Mouse (Mus musculus) CD4-positive, CD25-positive, alpha-beta regulatory T cell, adult 4 months (primary cell): ENCODE measurements around the gene Mical2. TPM values are rescaled to one million over a fixed set of nuclear protein-coding genes. Genes with fewer than 3 reads are reported as not detected.

ENCODE experiments used
- ATAC-seq: one replicate; pipeline ENCODE4 v1.8.0; 2017
- polyA plus RNA-seq, 2 experiments: library from polyadenylated mRNA; unstranded; fragments of 100-300 nt; shearing (Covaris generic); gene quantifications; one replicate each; pipeline ENCODE4 v1.2.1; 2017

The Mical2 gene
- polyA plus RNA-seq, 2 experiments from 2014 or later, result 2.1 to 2.4 TPM

DNA sequence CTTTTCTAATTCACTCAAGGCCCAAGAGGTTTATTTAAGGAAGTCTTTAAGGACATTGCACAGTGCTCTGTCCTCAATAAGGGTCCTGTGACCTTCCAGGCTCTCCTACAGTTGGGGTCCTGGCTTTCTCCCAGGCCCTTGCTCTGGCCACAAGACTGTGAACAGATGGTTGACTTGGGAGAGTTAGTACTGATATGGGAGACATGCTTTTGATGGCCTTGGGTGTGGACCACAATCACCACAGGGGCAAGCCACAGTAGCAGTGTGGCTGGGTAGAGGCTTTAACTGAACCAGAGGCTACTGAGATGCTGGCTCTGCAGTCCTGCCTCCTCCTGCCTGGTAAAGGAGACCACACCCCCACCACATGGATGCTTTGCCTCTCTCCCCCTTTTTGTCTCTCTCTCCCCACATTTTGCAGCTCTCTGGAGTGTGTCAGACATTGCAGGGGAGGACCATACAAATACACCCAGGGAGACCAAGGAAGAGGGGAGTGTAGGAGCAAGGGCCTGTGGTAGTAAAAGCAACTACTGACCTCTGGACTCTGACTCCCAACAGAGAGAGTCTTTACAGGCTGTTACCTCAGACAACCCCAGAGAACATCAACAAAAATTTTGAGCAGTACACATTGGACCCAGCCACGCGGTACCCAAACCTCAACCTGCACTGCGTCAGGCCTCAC, 94.5 kb downstream of the Mical2 start:
- ATAC-seq, result no peak

DNA sequence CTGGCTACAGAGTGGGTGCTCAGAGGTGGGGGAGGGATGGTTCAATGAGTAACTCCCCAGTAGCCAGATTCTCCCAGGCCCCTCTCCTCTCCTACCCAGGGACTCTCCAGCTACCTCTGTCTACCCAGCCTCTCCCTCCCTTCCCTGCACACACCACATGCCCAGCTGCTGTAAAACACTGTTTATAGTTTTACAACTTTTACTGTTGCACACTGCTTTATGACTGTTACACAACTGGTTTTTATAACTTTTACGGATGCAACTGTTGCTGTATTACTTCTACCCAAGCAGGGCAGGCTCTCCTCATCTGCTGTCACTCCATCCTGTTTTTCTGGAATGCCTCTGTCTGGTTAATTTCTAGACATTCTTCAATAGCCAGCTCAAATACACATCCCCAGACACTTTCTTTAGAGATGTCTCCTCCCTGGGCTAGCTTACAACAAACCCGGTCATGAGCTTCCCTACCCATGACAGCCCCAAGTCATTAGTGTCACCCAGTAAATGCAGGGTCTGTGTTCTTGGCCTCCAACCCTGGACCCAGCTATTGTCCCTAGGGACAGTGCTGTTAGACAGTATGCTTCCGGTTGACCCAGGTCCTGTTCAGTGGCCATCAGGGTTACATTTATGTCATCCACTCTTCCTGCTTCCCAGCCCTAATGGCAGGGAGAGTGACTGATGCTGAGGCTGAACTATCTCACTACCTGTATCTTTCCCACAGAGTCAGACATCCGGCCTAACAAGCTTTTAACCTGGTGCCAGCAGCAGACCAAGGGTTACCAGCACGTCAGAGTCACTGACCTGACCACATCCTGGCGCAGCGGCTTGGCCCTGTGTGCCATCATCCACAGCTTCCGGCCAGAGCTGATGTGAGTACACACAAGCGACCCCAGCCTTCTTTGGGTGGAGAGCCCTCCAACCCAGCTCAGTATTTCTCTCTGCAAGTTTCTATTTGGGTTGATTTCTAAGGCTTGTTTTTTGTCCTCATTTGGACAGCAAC, 96.4 kb downstream of the Mical2 start:
- peak; percentile 91 for ATAC-seq

DNA sequence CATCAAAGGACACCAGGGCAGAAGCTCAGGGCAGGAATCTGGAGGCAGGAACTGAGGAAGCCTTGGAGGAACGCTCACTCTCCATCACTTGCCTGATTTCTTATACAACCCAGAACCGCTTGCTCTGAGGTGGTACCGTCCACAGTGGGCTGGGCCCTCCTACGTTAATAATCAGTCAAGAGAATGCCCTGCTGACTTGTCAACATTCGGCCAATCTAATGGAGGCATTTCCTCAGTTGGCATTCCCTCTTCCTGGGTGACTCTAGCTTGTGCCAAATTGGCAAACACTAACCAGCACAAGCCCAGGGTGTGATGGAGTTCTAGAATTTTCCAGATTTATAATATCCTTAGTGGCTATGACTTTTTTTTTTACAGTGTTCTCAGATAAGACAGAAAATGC, 98.9 kb downstream of the Mical2 start:
- ATAC-seq, result no peak

DNA sequence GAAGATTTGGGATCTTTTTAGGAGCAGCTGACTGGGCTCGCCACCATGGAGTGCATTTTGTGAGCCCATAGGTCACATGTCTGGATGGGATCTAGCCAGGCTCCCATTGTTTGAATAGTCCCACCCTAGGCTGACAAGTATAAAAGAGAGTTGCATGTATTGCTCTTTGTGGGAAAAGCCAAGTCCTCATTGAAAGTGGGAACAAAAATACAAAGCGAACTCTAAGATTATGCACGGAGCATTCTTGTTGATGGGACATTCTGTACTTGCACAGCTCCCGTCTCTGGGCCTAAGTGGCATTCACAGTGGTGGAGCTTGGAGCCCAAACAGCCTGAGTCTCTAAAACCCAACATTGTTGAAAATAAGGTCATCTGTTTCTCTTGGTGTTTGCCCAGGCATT, 101.2 kb downstream of the Mical2 start:
- ATAC-seq, result no peak

DNA sequence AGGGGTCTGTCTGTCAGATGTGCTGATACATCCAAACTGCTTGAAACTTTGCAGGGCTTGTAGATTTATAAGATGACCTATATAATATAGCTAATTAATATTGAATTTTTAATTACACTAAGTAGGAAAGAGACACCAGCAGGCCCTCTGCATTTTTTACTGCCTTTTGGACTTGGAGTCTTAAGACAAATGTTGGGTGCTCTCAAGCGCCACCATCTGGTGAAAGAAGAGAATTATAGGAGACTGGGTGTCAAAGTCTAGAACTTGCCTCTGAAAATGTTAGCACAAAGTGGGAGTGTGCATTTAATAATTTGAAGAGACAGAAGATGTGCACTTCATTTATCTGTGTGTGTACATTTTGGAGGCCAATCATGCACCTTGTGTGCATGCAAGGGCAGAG, 103.3 kb downstream of the Mical2 start:
- peak; percentile 45 for ATAC-seq

DNA sequence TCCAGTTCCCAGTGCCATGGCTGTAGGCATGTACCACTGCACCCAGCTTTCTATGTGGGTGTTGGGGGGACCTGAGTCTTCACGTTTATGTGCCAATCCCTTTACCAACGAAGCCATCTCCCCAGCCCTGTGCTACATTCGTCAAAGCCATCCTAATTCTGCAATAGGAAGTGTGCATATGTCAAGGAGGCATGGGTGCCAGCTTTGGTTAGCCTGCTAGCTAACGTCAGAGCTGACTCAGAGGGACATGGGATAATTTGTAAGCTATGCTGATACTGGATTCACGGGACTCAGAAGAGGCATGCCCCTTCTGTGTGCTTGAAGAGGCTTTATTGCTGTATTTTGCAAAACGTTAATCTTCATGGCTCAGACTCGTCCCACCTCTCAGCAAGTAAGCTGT, 103.8 kb downstream of the Mical2 start:
- ATAC-seq, result no peak

DNA sequence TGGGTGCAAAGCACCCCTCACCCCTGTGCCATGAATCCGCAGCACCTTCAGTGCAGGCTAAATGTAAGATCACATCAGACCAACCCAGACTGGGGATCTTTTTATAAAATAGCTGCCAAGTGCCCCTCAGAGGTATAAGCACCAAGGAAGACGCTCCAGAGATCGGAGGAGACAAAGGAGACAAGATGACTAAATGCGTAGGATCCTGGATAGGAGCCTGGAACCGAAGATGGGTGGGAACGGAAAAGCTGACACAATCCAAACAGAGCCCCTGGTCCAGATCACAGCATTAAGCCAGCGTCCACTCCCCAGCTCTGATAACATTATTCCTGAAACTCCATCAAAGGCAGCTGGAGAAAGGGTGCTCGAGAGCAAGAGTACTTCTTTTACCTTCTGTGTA, 105.3 kb downstream of the Mical2 start:
- no peak for ATAC-seq

DNA sequence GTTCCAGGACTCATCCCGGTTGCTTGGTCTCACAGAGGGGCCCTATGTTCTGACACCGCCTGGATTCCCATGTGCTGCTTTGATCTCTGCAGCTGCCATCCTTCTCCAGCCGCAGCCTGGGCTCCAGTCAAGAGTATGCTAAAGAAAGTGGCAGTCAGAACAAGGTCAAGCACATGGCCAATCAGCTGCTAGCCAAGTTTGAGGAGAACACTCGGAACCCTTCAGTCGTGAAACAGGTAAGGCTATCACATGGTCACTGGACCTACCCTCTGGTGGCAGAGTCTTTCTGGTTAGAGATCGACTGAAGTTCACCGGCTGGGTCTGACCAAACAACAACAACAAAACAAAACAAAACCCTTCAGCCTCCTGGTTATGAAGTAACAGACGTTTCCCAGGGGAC, 106.1 kb downstream of the Mical2 start:
- ATAC-seq, result no peak

DNA sequence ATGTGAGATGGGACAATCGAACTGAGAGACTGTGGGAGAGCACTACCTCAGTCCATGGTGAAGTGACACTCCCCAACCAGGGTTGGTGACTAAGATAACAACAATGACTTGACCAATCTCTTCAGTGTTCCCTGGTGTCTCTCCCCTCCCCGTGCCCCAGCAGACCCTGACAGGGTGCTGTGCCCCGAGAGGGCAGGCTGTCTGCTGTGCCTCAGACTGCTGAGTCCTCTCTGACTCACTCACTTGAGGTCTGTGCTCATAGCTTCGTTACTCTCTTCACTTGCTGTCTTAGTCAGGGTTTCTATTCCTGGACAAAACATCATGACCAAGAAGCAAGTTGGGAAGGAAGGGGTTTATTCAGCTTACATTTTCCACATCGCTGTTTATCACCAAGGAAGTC, 106.8 kb downstream of the Mical2 start:
- ATAC-seq, result no peak

DNA sequence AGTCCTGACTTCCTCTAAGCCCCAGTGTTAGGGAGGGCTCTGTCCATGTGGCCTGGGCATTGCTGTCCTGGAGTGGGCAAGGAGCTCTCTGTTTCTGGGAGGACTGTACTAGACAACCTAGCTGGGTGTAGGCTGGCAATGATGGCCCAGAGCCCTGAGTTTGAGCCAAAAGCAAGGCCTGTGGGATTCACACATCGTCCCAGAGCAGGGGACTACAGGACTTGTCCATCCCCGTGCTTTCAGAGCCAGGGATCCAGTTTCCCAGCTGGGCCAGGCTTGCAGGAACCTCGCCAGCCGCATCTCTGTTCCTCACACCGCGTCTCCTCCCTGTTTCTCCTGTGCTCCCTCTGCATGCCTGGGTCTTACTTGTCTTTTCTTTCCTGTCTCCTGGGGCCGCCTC, 107.7 kb downstream of the Mical2 start:
- no peak for ATAC-seq

DNA sequence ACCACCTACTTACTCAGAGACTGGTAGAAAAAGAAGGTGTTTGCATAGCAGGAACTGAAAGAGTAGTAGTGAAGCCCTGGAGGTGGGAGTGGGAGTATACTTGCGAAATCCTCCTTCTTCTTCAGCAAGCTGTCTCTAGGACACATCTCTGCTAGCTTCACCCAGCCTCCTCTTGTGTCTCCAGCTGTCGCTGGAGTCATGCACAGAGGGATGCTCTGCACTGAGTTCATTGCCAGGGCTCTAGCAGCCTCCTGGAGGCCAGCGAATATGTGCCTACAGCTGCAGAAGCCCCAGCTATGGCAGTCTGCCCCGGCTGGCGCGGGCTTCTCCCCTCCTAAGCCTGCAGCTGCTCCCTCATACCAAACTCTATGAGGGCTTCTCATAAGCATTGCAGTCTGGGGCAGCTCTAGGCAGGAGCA, 110.6 kb downstream of the Mical2 start:
- no peak for ATAC-seq

DNA sequence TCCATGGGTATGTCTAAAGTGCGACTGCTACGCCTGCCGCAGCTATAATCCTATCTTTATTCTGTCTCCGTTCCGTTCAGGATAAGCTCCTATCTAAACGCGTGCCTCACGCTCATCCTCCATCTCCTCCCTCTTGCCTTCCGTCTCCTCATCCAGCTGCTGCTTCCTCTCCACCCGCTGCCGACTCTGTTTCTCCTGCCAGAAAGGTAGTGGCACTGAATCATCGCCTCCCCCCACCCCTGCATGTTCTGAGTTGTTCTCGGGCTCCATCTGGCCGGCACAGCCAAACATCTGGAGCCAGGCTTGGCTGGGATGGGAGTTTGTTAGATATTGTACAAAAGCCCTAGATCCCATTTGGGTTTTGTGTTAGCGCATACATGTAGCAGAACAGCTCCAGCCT, 111.1 kb downstream of the Mical2 start:
- ATAC-seq, result no peak

DNA sequence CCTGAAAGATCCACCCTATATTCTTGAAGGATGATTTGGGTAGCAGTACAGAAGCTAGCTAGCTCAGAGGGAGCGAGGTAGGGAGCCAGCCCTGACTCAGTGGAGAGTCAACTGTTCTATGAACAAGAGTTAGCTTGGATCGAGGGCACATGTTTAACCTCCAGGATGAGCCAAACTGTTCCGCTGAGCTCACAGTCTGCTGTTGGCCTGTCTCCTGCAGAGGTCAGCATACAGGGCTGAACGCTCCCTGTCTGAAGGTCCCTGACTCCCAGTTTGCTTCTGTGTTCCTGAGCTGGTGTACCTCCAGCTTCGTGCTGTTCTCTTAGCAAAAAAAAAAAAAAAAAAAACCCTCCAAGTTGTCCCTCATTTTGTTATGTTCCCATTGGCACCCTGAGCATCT, 112.1 kb downstream of the Mical2 start:
- ATAC-seq, result no peak

DNA sequence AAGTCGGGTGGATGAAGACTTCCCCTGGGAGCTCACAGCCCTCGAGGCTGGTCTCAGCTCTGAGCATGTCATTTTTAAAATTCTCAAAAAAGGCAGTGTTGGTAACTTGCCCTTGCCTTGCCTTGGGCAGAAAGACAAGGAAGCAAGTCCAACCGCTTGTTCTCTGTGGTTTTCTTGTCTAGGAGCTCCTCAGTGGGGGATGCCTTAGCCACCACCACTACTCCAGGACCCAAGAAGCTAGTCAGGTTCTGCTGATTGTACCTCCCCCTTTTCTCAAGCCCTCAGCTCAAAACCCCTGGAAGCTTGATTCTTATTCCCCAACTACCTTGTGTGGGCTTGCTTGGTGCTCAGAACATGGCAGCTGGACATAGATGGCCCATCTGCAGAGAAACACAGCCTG, 115.4 kb downstream of the Mical2 start:
- no peak for ATAC-seq

DNA sequence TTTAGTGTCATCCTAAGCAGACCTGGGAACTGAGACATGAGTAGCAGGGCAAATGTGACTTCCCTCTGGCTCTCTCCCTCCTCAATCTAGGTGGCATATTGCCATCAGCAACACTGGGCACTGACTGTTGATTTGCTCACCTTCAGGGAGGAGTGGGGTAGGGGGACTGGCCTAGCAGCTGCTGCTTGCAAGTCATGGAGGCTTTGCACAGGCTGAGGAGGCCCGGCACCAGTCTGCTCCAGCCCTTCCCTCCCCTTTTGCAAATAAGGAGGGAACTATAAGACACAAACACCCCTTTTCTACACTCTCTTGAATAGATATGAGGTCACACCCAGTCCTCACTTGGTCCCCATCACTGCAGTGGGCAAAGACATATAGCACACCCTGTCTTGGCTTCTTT, 120.0 kb downstream of the Mical2 start:
- ATAC-seq, result no peak

DNA sequence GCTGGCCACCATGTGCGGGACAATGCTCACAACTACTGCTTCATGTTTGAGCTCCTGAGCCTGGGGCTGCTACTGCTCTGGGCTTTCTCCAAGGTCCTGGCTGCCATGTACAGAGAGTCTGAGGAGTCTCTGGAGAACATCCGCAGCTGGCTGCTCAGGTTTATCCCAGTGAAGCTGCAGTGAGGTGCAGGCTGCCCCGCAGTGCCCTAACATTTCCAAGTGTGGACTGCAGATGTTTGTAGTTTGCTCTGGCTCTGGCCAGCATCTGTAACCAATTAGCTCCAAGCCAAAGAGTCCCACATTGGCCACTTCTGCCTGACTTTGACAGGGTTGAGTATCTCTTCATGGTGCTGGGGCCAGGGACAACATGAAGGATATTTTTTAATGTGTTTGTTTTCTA, 125.9 kb downstream of the Mical2 start:
- no peak for ATAC-seq

DNA sequence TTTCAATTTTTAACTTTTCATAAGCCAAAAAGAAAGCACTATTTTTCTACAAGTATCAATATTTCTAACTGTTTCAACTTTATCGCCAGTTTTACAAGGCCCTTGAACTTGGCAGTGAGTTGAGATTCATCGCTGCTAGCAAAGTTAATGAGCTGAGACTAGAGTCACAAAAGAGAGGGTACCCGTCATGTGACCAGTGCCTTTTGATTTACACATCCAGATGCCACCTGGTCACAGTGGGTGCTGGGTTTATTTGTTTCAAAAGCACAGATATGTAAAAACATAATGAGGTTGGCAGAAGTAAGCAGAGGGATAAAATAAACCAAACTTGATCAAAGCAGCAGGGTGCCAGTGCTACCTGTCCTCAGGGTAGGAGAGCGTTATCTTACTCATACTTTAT, 126.3 kb downstream of the Mical2 start:
- ATAC-seq, result no peak

DNA sequence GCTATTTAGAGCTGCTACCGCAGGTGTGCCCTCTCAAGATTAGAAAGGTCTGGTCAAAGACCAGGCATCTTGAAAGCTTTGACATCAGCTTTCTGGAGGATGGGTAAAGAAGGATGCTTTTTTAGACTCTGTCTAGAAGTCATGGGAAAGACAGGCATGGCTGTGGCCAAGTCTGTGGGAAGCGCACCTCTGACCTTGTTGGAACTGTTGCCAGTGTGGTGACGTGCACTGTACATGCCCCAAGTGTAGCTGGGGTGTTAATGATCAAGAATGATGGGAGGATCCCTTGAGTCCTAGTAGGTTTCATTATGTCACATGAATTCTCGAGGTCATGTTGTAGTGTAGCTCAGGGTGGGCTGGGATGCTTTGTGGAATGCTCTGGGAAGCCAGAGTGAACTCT, 127.4 kb downstream of the Mical2 start:
- ATAC-seq, result no peak

DNA sequence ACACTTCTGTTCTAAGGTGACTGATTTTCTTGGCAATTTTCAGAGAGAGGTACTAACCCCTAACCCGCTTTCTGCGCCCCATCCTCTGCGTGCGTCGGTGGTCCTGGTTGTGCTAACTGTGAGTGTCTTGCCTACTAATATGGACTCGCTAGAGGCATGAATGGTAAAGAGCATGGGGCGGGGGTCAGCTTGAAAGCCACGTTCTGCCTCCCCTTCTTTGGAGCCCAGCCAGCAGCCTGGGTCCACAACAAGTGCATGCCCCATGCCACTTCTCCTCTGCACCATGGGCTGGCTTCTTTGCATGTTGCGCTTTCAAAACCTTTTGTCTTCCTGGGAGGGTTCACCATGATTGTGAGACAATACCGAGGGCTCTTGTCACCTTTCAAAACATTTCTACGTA, 128.3 kb downstream of the Mical2 start:
- ATAC-seq, result no peak

DNA sequence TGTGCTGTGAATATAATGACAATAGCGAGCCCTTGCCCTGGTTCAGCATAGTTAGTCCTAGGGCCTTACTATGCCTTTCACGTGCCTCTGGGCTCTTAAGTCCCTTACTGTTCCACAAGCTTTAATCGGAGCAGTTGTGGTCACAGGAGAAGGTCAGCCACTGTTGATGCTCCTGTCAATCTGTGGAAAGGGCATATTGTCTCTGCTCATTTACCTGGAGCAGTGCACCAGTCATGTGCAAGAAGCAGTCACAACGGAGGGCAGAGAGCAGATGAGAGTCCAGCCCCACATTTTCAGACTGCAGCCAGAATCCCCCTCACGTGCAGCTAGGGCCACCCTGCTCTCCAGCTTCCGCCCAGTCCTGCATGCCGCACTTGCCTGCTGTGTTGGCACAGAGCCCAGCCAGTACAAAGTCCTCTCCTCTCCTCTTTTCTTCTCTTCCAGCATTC, 128.9 kb downstream of the Mical2 start:
- ATAC-seq, result no peak

DNA sequence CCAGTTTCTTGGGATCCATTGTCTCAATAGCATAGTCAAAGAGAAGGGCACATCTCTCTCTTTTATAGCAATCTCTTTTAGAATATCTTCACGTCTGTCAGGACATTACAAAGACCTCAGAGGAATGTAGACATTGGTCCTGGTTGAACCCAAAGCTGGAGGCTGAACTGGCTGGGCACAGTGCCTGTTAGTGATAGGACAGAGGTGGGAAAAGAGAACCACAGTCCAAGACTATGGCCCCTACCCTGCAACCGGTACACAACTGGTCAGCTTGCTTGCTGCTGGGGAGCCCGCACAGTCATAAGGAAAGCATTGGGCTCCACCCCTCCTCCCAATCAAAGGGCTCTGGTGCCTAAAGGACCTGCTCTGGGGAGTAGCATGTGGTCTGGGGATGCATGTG, 133.9 kb downstream of the Mical2 start:
- no peak for ATAC-seq

DNA sequence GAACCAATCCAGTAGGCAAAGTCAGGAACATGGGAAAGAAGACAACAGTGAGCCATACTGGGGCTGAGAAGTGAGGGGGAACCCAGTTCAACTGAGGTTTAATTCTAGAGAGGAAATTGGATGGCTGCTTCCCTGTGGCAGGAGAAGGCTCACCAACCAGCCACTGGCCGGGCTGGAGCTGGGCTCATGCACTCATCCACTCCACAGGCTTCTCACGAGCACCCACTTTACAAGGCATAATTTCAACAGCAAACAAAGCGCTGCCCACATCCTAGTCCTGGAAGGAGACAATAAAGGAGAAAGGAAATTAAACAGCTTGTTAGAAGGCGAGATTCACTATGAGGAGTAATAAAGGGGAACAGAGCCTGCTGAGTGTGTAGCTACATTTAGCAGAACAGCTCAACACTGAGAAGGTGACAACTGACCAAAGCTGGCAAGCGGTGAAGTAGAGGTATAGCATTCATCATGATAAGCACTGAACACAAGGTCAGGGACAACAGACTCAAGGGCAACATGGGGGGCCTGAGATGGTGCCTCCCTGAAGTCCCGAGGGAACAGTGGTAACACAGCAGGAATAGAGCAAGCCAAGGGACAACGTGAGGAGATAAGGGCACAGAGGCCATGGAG, 137.0 kb downstream of the Mical2 start:
- no peak for ATAC-seq

DNA sequence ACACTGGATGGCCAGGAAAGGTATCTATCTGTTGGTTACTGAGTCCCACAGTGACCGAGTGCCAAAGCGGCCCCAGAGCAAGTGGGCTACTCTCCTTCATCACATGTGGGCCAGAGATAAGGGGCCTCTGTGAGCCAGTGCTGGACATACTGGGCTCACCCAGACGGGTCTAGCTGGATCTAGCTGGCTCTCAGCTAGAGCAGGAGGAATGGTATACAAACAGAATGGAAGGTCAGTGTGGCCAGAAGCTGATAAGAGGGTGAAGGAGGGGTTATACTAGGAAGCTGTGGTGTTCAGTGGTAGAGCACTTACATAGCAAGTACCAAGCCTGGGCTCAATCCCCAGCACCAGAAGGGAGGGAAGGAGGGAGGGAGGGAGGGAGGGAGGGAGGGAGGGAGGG, 140.2 kb downstream of the Mical2 start:
- no peak for ATAC-seq

DNA sequence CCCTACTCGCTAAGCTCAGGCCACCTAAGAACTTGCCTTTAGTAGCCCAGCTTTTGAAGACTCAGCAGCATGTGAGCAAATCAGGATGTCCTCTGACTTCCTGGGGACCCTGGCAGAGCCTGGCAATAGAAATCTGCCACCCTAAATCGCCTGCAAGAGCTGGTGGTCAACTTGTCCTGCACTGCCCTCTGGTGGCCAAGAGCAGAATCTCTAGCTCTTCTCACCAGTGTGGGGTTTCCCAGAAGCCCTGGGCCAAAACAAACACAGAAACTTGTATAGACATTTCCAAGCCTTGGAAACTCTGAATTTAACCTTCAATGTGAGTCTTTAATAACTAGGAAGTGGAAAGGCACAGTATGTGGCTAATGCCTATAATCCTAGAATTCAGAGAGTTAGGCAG, 143.4 kb downstream of the Mical2 start:
- peak; percentile 72 for ATAC-seq
